ENCODE assay signal across 16 mouse cellular contexts in genomic region chr5:74659281-74659680, GRCm38 (mm10). TPM values are rescaled to one million over a fixed set of nuclear protein-coding genes. Genes with fewer than 3 reads are reported as not detected.
A peak's percentile ranks its signal among the peaks of the same experiment; 100 is the strongest.
DNase-seq lines count a peak whose midpoint lies in the region; ATAC-seq and TF ChIP-seq lines count a peak whose summit lies in the region.
"Had no signal": no experiment of that assay in that cellular context is flagged by ENCODE, and none has a peak within 500 bp of the region (broad histone marks: within the 10 kb centered on the region; RNA-seq: fewer than 3 reads in every experiment).

No protein-coding gene starts in this region.

- no peaks in the 10 kb centered on the region for H3K9me3 ChIP-seq in midbrain, postnatal 0 days (ENCODE audit: low read length)
- H3K9me3 ChIP-seq: embryonic facial prominence, embryonic 12.5 days; forebrain, embryonic 15.5 days; heart, embryonic 13.5 days; hindbrain, embryonic 13.5 days; intestine, embryonic 15.5 days had no signal

- H3K4me1 ChIP-seq in midbrain, postnatal 0 days (ENCODE audit: insufficient read depth, low read length): no peaks in the 10 kb centered on the region
- H3K4me1 ChIP-seq: forebrain, embryonic 15.5 days; hindbrain, embryonic 13.5 days; intestine, embryonic 15.5 days had no signal

- no peak overlapping the region for H3K4me3 ChIP-seq in midbrain, postnatal 0 days (ENCODE audit: low read depth, low read length)
- H3K4me3 ChIP-seq: embryonic facial prominence, embryonic 12.5 days; forebrain, embryonic 15.5 days; heart, embryonic 13.5 days; hindbrain, embryonic 13.5 days; intestine, embryonic 15.5 days had no signal

- no peak overlapping the region for H3K27ac ChIP-seq in midbrain, postnatal 0 days (ENCODE audit: low read depth, low read length)
- H3K27ac ChIP-seq: embryonic facial prominence, embryonic 12.5 days; forebrain, embryonic 15.5 days; heart, embryonic 13.5 days; hindbrain, embryonic 13.5 days; intestine, embryonic 15.5 days had no signal

- no peak for TF ChIP-seq CTCF in midbrain, postnatal 0 days (IDR thresholded peaks at IDR 0.05)

- no peaks in the 10 kb centered on the region for H3K27me3 ChIP-seq in midbrain, postnatal 0 days (ENCODE audit: insufficient read depth, low read length)
- H3K27me3 ChIP-seq: embryonic facial prominence, embryonic 12.5 days; forebrain, embryonic 15.5 days; heart, embryonic 13.5 days; hindbrain, embryonic 13.5 days; intestine, embryonic 15.5 days had no signal

- peak; percentile 76 for DNase-seq in brain, adult 2 months (ENCODE audit: low read depth, low spot score)
- peak; percentile 36 to 57 for DNase-seq in cerebellum, adult 18-20 months
- DNase-seq in cerebellum, adult 9-11 months: peak; percentile 58
- peak; percentile 26 to 40 for DNase-seq in cerebellum, postnatal 36 days
- no peak for DNase-seq in midbrain, postnatal 0 days (ENCODE audit: low spot score)
- no peak for DNase-seq in thymus, adult 18-20 months
- DNase-seq: adrenal gland, adult 2 months; adrenal gland, postnatal 36 days; gastrocnemius, postnatal 36 days; heart, adult 11 months; kidney, adult 2 months had no signal

- 91% methylated on average over 5 of the region's 5 CpGs for WGBS in midbrain, postnatal 0 days

- no peak overlapping the region for H3K9ac ChIP-seq in midbrain, postnatal 0 days (replicated peaks; ENCODE audit: low read length, poor library complexity, severe bottlenecking)
- H3K9ac ChIP-seq: embryonic facial prominence, embryonic 12.5 days; forebrain, embryonic 15.5 days; heart, embryonic 13.5 days; hindbrain, embryonic 13.5 days; intestine, embryonic 15.5 days had no signal

- no peak for ATAC-seq in midbrain, postnatal 0 days (ENCODE audit: low FRiP score)
- ATAC-seq: forebrain, embryonic 15.5 days; intestine, embryonic 15.5 days had no signal

- 0 out of 2 replicates have a peak, but pooled peaks cover 2% of the 10 kb centered on the region for H3K36me3 ChIP-seq in midbrain, postnatal 0 days (ENCODE audit: insufficient read depth, low read length)
- H3K36me3 ChIP-seq: embryonic facial prominence, embryonic 12.5 days; forebrain, embryonic 15.5 days; heart, embryonic 13.5 days; hindbrain, embryonic 13.5 days; intestine, embryonic 15.5 days had no signal

- no peak overlapping the region for H3K4me2 ChIP-seq in midbrain, postnatal 0 days (ENCODE audit: low read depth, low read length, poor library complexity, severe bottlenecking)
- H3K4me2 ChIP-seq: embryonic facial prominence, embryonic 12.5 days; forebrain, embryonic 15.5 days; heart, embryonic 13.5 days; hindbrain, embryonic 13.5 days; intestine, embryonic 15.5 days had no signal

RNA-seq across cellular contexts. Expression of gene Lnx1, which starts 43.4 kb away (rescaled TPM):
- total RNA-seq in midbrain, postnatal 0 days (2014; rRNA removed): 33.6 and 36.9 TPM in 2 replicates
- 18.7 and 23.4 TPM in 2 replicates for polyA plus RNA-seq in midbrain, postnatal 0 days (2015; fragmentation: Nextera tagmentation; extraction: Ambion mirVana)

Comparison
In these comparisons a context has a peak if more than half of its experiments do, and no peak if none do; other contexts are left out.
1. DNase-seq: peak in brain, adult 2 months (single experiment), cerebellum, adult 18-20 months (2 of 2), cerebellum, adult 9-11 months (single experiment) and cerebellum, postnatal 36 days (2 of 2); none in midbrain, postnatal 0 days (single experiment) and thymus, adult 18-20 months (0 of 2).